Mouse (Mus musculus): ENCODE data around the gene 1110017D15Rik. TPM values are rescaled to one million over a fixed set of nuclear protein-coding genes. Genes with fewer than 3 reads are reported as not detected.

Gene 1110017D15Rik
- polyA plus RNA-seq (2014; fragmentation: Illumina TruSeq; extraction: RNeasy Lipid Tissue Mini Kit (QIAGEN cat#74804); ENCODE audit: low read depth, low replicate concordance): not detected

DNA sequence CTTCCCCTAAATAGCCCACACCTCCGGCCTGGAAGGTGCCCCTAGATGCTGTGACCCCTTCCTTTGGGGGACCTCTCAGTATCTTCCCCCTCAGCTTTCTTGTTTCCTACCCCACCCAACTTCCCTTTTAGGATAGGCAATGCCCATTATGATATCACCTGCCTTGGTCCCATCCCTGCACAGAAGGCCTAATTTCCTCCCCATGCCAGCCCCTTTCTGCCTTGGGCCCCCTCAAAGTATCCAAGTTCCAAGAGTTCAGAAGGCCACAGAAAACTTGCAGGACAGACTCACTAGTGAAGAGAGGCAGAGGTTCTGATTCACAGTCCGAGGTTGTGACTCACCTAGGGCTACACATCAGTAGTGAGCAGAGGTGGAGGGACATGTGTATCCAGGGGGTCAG, at the start of gene 1110017D15Rik:
Gene 1110017D15Rik, minus strand, starts transcription at position 101 of the 400 bp plus-strand sequence.

DNA sequence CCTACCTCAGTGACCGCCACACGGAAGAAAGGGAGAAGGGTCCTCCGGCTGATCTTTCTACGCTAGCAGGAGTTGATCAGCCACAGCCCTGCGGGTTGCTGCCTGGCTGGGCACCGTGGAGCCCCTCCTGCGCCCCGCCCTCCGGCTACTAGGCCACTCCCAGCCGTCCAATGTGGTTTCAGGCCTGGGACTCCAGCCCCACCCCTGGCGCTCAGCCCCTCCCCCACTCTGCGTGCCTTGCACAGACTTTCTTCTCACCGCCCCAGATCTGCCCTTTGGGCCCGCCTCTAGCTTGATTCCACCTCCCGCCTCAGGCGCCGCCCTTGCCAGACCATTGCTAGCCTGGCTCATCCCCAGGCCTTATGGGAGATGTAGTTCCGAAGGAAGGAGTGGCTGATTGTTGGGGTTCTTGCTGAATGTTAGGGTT, 14.1 kb downstream of the 1110017D15Rik start, which contains the start of gene AI464131:
Gene AI464131, minus strand, starts transcription at position 91 of the 427 bp plus-strand sequence.

DNA sequence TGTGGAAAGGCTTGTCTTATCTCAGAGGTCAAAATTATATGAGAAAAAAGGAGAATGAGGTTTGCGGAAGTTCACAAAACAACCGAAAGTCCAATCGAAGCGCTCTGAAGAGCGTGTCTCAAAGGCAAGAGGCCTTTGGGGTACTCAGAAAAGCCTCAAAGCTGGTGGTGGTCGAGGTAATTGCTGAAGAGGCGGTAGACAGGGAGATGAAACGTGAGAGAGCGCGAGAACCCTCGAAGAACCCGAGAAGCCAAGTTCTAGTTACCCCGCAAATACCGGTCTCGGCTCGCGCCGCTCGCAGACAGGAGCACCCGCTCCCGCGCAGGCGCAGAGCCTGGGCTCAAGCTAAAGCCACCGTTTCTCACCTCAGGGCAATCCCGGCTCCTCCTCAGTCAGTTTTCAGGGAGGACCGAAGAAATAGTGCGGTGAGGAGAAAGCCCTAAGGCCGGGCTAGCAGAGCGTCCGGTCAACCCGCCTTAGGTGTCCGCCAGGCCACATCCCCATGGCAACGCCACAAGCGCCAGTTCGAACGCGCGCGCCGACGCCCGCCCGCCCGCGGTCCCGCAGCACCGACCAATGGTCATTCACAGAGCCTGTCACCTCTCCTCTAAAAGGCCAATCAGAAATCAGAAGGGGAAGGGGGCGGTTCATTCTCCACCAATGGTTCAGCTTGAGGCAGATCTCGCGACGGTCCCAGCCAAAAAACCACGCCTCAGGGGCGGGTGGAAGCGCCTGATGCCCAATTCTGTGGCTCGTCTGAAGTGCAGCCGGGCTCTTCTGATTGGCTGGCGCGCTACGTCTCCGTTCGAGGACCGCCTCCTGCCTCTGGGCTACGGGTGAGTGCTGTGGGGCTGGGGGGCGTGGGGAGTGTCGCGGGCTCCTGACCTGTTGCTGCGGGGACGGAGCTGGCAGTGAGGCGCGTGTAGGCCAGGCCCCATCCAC, 52.5 kb downstream of the 1110017D15Rik start, which contains the start of the genes Kif24 and Nudt2:
Gene Kif24, minus strand, starts transcription at position 543 of the 942 bp plus-strand sequence.
Gene Nudt2, plus strand, starts transcription at position 807 of the 942 bp plus-strand sequence.

Other genes starting within 250 kb of the 1110017D15Rik start
- gene Ubap2, start 242.2 kb downstream of the 1110017D15Rik start, polyA plus RNA-seq (2014; fragmentation: Illumina TruSeq; extraction: RNeasy Lipid Tissue Mini Kit (QIAGEN cat#74804); ENCODE audit: low read depth, low replicate concordance): 8.7 TPM
- gene Dcaf12, start 202.4 kb downstream of the 1110017D15Rik start, polyA plus RNA-seq (2014; fragmentation: Illumina TruSeq; extraction: RNeasy Lipid Tissue Mini Kit (QIAGEN cat#74804); ENCODE audit: low read depth, low replicate concordance): 12.3 TPM
- 31.5 TPM for gene Ubap1, start 168.3 kb downstream of the 1110017D15Rik start, polyA plus RNA-seq (2014; fragmentation: Illumina TruSeq; extraction: RNeasy Lipid Tissue Mini Kit (QIAGEN cat#74804); ENCODE audit: low read depth, low replicate concordance)
- gene Kif24, start 52.4 kb downstream of the 1110017D15Rik start, polyA plus RNA-seq (2014; fragmentation: Illumina TruSeq; extraction: RNeasy Lipid Tissue Mini Kit (QIAGEN cat#74804); ENCODE audit: low read depth, low replicate concordance): 0.16 TPM
- gene Nudt2, start 52.2 kb downstream of the 1110017D15Rik start, polyA plus RNA-seq (2014; fragmentation: Illumina TruSeq; extraction: RNeasy Lipid Tissue Mini Kit (QIAGEN cat#74804); ENCODE audit: low read depth, low replicate concordance): 20.0 TPM
- 10.2 TPM for gene AI464131, start 14.3 kb downstream of the 1110017D15Rik start, polyA plus RNA-seq (2014; fragmentation: Illumina TruSeq; extraction: RNeasy Lipid Tissue Mini Kit (QIAGEN cat#74804); ENCODE audit: low read depth, low replicate concordance)
- gene Fam219a, start 52.2 kb upstream of the 1110017D15Rik start, polyA plus RNA-seq (2014; fragmentation: Illumina TruSeq; extraction: RNeasy Lipid Tissue Mini Kit (QIAGEN cat#74804); ENCODE audit: low read depth, low replicate concordance): 0.77 TPM
- not detected for gene Dnaic1, start 52.4 kb upstream of the 1110017D15Rik start, polyA plus RNA-seq (2014; fragmentation: Illumina TruSeq; extraction: RNeasy Lipid Tissue Mini Kit (QIAGEN cat#74804); ENCODE audit: low read depth, low replicate concordance)
- 0.53 TPM for gene Enho, start 123.0 kb upstream of the 1110017D15Rik start, polyA plus RNA-seq (2014; fragmentation: Illumina TruSeq; extraction: RNeasy Lipid Tissue Mini Kit (QIAGEN cat#74804); ENCODE audit: low read depth, low replicate concordance)
- gene Cntfr, start 179.8 kb upstream of the 1110017D15Rik start, polyA plus RNA-seq (2014; fragmentation: Illumina TruSeq; extraction: RNeasy Lipid Tissue Mini Kit (QIAGEN cat#74804); ENCODE audit: low read depth, low replicate concordance): not detected
- 22.8 TPM for gene Il11ra1, start 182.7 kb upstream of the 1110017D15Rik start, polyA plus RNA-seq (2014; fragmentation: Illumina TruSeq; extraction: RNeasy Lipid Tissue Mini Kit (QIAGEN cat#74804); ENCODE audit: low read depth, low replicate concordance)
- gene Rpp25l, start 196.2 kb upstream of the 1110017D15Rik start, polyA plus RNA-seq (2014; fragmentation: Illumina TruSeq; extraction: RNeasy Lipid Tissue Mini Kit (QIAGEN cat#74804); ENCODE audit: low read depth, low replicate concordance): 0.85 TPM
- 16.2 TPM for gene Dctn3, start 205.8 kb upstream of the 1110017D15Rik start, polyA plus RNA-seq (2014; fragmentation: Illumina TruSeq; extraction: RNeasy Lipid Tissue Mini Kit (QIAGEN cat#74804); ENCODE audit: low read depth, low replicate concordance)
- not detected for gene Arid3c, start 213.8 kb upstream of the 1110017D15Rik start, polyA plus RNA-seq (2014; fragmentation: Illumina TruSeq; extraction: RNeasy Lipid Tissue Mini Kit (QIAGEN cat#74804); ENCODE audit: low read depth, low replicate concordance)
- gene Galt, start 237.9 kb upstream of the 1110017D15Rik start, polyA plus RNA-seq (2014; fragmentation: Illumina TruSeq; extraction: RNeasy Lipid Tissue Mini Kit (QIAGEN cat#74804); ENCODE audit: low read depth, low replicate concordance): 6.9 TPM
- 109 TPM for gene Sigmar1, start 238.8 kb upstream of the 1110017D15Rik start, polyA plus RNA-seq (2014; fragmentation: Illumina TruSeq; extraction: RNeasy Lipid Tissue Mini Kit (QIAGEN cat#74804); ENCODE audit: low read depth, low replicate concordance)

Data from liver, adult 10 weeks (tissue).